Mouse (Mus musculus): ENCODE results near the gene Rab42.

GRCm38 (mm10) chr4:132338943-132339342 lies 35.8 kb upstream of the Rab42 start:
- TF ChIP-seq CTCF (conservative IDR thresholded peaks at IDR 0.05; ENCODE audit: insufficient read depth, insufficient read length, low read depth, low read length) = no peak
- TF ChIP-seq POLR2A (IDR thresholded peaks at IDR 0.05; ENCODE audit: low read depth, low read length) = no peak
